Mouse (Mus musculus): ENCODE measurements around the gene Fkbp6. TPM values are rescaled to one million over a fixed set of nuclear protein-coding genes. Genes with fewer than 3 reads are reported as not detected.

Fkbp6 gene
- polyA plus RNA-seq, 1 experiment = not detected

GRCm38 (mm10) chr5:135351606-135352005 is 1.8 kb upstream of the Fkbp6 start:
- DNase-seq (ENCODE audit: low read depth) = no peak

- DNase-seq (ENCODE audit: low read depth) = peak; percentile 91
These were observed 2.3 kb downstream of the Fkbp6 start for GRCm38 (mm10) chr5:135347511-135348011.

GRCm38 (mm10) chr5:135346430-135346829 is 3.4 kb downstream of the Fkbp6 start:
- DNase-seq (ENCODE audit: low read depth) = no peak

GRCm38 (mm10) chr5:135345989-135346388 is 3.9 kb downstream of the Fkbp6 start:
- DNase-seq (ENCODE audit: low read depth) = no peak

- DNase-seq (ENCODE audit: low read depth) = no peak
These were observed 12.3 kb downstream of the Fkbp6 start for GRCm38 (mm10) chr5:135337575-135337974.

GRCm38 (mm10) chr5:135331161-135331560 is 18.7 kb downstream of the Fkbp6 start:
- no peak for DNase-seq (ENCODE audit: low read depth)

GRCm38 (mm10) chr5:135330201-135330600 is 19.6 kb downstream of the Fkbp6 start:
- no peak for DNase-seq (ENCODE audit: low read depth)

GRCm38 (mm10) chr5:135329471-135329870 is 20.4 kb downstream of the Fkbp6 start:
- DNase-seq (ENCODE audit: low read depth) = no peak

GRCm38 (mm10) chr5:135326121-135326659 is 23.7 kb downstream of the Fkbp6 start:
- no peak for DNase-seq (ENCODE audit: low read depth)

- DNase-seq (ENCODE audit: low read depth) = no peak
These were observed 27.6 kb downstream of the Fkbp6 start for GRCm38 (mm10) chr5:135322197-135322596.

- DNase-seq (ENCODE audit: low read depth) = no peak
These were observed 30.0 kb downstream of the Fkbp6 start for GRCm38 (mm10) chr5:135319856-135320255.

- no peak for DNase-seq (ENCODE audit: low read depth)
These were observed 33.7 kb downstream of the Fkbp6 start for GRCm38 (mm10) chr5:135316177-135316576.

GRCm38 (mm10) chr5:135306321-135306965 is 43.4 kb downstream of the Fkbp6 start:
- DNase-seq (ENCODE audit: low read depth) = no peak

- DNase-seq (ENCODE audit: low read depth) = no peak
These were observed 47.4 kb downstream of the Fkbp6 start for GRCm38 (mm10) chr5:135302454-135302853.

GRCm38 (mm10) chr5:135301916-135302315 is 47.9 kb downstream of the Fkbp6 start:
- no peak for DNase-seq (ENCODE audit: low read depth)

GRCm38 (mm10) chr5:135292001-135292400 is 57.8 kb downstream of the Fkbp6 start:
- no peak for DNase-seq (ENCODE audit: low read depth)

- DNase-seq (ENCODE audit: low read depth) = no peak
These were observed 58.7 kb downstream of the Fkbp6 start for GRCm38 (mm10) chr5:135291193-135291592.

GRCm38 (mm10) chr5:135290703-135291102 is 59.1 kb downstream of the Fkbp6 start:
- DNase-seq (ENCODE audit: low read depth) = no peak

GRCm38 (mm10) chr5:135286926-135287325 is 62.9 kb downstream of the Fkbp6 start:
- no peak for DNase-seq (ENCODE audit: low read depth)

GRCm38 (mm10) chr5:135286185-135286584 is 63.7 kb downstream of the Fkbp6 start:
- DNase-seq (ENCODE audit: low read depth) = no peak

GRCm38 (mm10) chr5:135285211-135285610 is 64.6 kb downstream of the Fkbp6 start:
- DNase-seq (ENCODE audit: low read depth) = no peak

GRCm38 (mm10) chr5:135280226-135280625 is 69.6 kb downstream of the Fkbp6 start:
- no peak for DNase-seq (ENCODE audit: low read depth)

GRCm38 (mm10) chr5:135276597-135276996 is 73.2 kb downstream of the Fkbp6 start:
- no peak for DNase-seq (ENCODE audit: low read depth)

Data from gonadal fat pad, adult 2 months (tissue).